Mouse (Mus musculus): ENCODE measurements around the gene Grb7. TPM values are rescaled to one million over a fixed set of nuclear protein-coding genes. Genes with fewer than 3 reads are reported as not detected.

The Grb7 gene
- polyA plus RNA-seq, 1 experiment from 2014 or later: 4.4 TPM

GRCm38 (mm10) chr11:98475630-98476433 is 29.6 kb downstream of the Grb7 start:
- H3K27ac ChIP-seq: no peak overlapping the region
- no peaks in the 10 kb centered on the region for H3K36me3 ChIP-seq
- no peak overlapping the region for H3K4me3 ChIP-seq
- H3K4me1 ChIP-seq: peaks cover 4% of the 10 kb centered on the region; the same call in 1 of the 2 replicates
- H3K4me2 ChIP-seq (replicated peaks): no peak overlapping the region
- no peaks in the 10 kb centered on the region for H3K27me3 ChIP-seq
- ATAC-seq (ENCODE audit: low FRiP score): no peak
- 92% methylated on average over 9 of the region's 9 CpGs for WGBS
- H3K9ac ChIP-seq: no peak overlapping the region
- H3K9me3 ChIP-seq (replicated peaks): no peaks in the 10 kb centered on the region

DNA sequence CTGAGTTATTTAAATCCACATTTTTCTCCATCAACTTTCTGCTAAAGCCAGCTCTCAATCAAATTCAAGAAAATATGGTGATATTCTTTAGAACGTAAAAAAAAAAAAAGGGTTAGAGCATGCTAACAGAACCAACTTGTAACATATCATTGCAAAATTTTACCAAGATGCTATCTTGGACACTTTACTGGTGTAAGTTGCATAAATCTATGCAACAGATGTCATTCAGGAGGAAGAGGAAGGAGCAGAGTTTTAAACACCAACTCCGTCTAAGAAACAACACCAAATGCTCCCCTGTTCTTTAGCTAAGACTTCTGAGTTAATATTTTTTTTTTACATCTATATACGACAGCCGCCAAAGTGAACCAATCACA is 30.2 kb downstream of the Grb7 start:
- H3K36me3 ChIP-seq: no peaks in the 10 kb centered on the region

GRCm38 (mm10) chr11:98477011-98477701 is 31.0 kb downstream of the Grb7 start:
- H3K4me1 ChIP-seq: peaks cover 4% of the 10 kb centered on the region; the same call in 1 of the 2 replicates
- H3K4me3 ChIP-seq: no peak overlapping the region
- no peaks in the 10 kb centered on the region for H3K36me3 ChIP-seq
- H3K9ac ChIP-seq: no peak overlapping the region
- 73% methylated on average over 14 of the region's 14 CpGs for WGBS
- ATAC-seq (ENCODE audit: low FRiP score): no peak
- H3K27ac ChIP-seq: no peak overlapping the region
- no peaks in the 10 kb centered on the region for H3K27me3 ChIP-seq
- no peaks in the 10 kb centered on the region for H3K9me3 ChIP-seq (replicated peaks)
- H3K4me2 ChIP-seq (replicated peaks): no peak overlapping the region

More for the DNA sequence above, 30.2 kb downstream of the Grb7 start:
- H3K4me2 ChIP-seq (replicated peaks): no peak overlapping the region
- no peaks in the 10 kb centered on the region for H3K9me3 ChIP-seq (replicated peaks)
- H3K9ac ChIP-seq: no peak overlapping the region
- WGBS: 86% methylated on average over 4 of the region's 4 CpGs
- no peak for ATAC-seq (ENCODE audit: low FRiP score)
- H3K27me3 ChIP-seq: no peaks in the 10 kb centered on the region
- H3K4me1 ChIP-seq: peaks cover 4% of the 10 kb centered on the region; the same call in 1 of the 2 replicates
- no peak overlapping the region for H3K27ac ChIP-seq
- no peak overlapping the region for H3K4me3 ChIP-seq

DNA sequence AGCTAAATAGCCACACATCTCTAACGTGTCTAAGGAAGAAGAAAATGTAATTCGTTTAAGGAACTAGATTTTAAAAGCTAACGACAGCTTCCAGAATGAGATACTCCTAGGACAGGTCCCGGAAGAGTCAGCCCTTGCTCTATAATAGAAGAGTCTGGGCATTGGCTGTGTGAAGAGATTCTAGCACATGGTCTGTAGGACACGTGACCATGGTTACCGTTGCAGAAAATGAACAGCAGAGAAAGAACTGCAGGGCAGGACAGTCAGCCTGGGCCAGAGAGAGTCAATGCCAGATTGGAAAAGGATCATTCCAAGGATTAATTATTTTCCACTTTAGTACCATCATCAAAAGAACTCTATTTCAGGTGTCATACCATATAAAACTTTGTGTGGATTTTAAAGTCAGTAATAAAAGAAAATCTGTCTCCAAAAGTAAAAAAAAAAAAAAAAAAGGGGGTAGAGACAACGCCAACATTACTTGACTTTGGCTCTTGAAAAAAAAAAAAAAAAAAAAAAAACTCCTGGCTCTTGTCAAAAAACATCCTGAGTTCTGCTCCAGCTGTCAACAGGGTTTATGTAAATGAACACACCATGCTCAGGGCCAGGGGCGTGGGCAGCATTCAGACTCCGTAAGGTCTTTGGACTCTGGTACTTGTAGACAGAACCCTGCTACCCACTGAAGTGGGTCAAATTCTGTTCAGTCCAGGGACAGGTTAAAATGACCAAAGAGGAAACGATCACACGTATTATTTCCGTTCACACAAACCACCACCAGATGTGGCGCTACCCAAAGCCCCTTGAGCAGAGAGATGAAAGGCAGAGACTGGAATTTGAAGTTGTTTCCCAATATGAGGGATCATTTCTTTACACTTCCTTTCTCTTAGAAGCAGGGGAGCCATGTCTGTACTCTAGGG is 33.1 kb downstream of the Grb7 start:
- no peak overlapping the region for H3K4me3 ChIP-seq
- no peaks in the 10 kb centered on the region for H3K36me3 ChIP-seq
- H3K9ac ChIP-seq: no peak overlapping the region
- H3K27me3 ChIP-seq: no peaks in the 10 kb centered on the region
- ATAC-seq (ENCODE audit: low FRiP score): no peak
- no peak overlapping the region for H3K27ac ChIP-seq
- WGBS: 85% methylated on average over 13 of the region's 13 CpGs
- H3K9me3 ChIP-seq (replicated peaks): no peaks in the 10 kb centered on the region
- no peak overlapping the region for H3K4me2 ChIP-seq (replicated peaks)
- H3K4me1 ChIP-seq: no peaks in the 10 kb centered on the region

- ATAC-seq (ENCODE audit: low FRiP score): no peak
- Histone ChIP-seq H3K4me1 (no peaks in the 10 kb centered on the region), H3K27ac (no peak overlapping the region), H3K9ac (no peak overlapping the region), H3K36me3 (no peaks in the 10 kb centered on the region), H3K4me2 (replicated peaks) (no peak overlapping the region), H3K27me3 (no peaks in the 10 kb centered on the region), H3K9me3 (replicated peaks) (no peaks in the 10 kb centered on the region), H3K4me3 (no peak overlapping the region)
- WGBS: 90% methylated on average over 12 of the region's 12 CpGs
Measured at GRCm38 (mm10) chr11:98479940-98480497, 33.8 kb downstream of the Grb7 start.

DNA sequence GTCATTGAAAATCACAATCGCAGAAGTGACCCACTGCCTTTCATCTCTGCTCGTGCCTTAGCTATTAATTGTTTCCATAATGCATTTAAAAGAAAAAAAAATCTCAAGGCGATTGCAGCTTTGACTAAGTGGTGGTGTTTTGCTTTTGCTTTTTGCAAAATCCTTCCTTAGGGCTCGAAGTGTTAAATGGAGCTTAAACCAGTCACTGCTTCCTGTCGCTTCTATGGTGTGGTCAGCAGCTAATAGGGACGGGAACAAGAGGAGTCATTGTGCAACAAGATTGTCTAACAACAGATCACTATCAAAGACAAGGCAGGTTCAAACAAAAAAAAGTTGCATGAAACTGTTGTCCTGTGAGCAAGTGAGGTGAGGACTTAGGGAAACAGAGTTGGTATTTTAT is 35.0 kb downstream of the Grb7 start:
- Histone ChIP-seq H3K4me1 (no peaks in the 10 kb centered on the region), H3K36me3 (no peaks in the 10 kb centered on the region), H3K27me3 (no peaks in the 10 kb centered on the region), H3K9ac (no peak overlapping the region), H3K4me3 (no peak overlapping the region), H3K27ac (no peak overlapping the region), H3K9me3 (replicated peaks) (no peaks in the 10 kb centered on the region), H3K4me2 (replicated peaks) (no peak overlapping the region)
- ATAC-seq (ENCODE audit: low FRiP score): no peak
- 65% methylated on average over 6 of the region's 6 CpGs for WGBS

DNA sequence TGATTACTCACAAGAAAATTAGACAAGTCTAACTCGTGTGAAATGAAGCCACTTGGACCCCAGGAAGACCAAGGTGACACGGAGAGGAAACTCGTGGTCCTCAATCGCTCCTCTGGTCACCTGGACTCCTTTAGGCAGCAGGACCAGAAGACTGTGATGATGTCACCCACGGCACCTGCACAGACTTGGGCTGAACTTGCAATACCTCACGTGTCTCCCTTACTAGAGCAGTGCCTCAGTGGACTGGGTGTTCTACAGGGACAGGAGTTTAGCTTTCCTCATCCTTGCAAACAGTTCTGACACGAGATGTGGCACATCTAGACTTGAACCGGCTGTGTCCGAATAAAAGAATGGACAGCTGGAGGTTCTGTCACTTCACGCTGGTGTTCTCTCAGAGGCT is 35.9 kb downstream of the Grb7 start:
- no peak for ATAC-seq (ENCODE audit: low FRiP score)
- Histone ChIP-seq H3K9ac (no peak overlapping the region), H3K36me3 (no peaks in the 10 kb centered on the region), H3K9me3 (replicated peaks) (no peaks in the 10 kb centered on the region), H3K4me3 (no peak overlapping the region), H3K27ac (no peak overlapping the region), H3K4me2 (replicated peaks) (no peak overlapping the region), H3K27me3 (no peaks in the 10 kb centered on the region), H3K4me1 (no peaks in the 10 kb centered on the region)
- WGBS: 86% methylated on average over 10 of the region's 10 CpGs

DNA sequence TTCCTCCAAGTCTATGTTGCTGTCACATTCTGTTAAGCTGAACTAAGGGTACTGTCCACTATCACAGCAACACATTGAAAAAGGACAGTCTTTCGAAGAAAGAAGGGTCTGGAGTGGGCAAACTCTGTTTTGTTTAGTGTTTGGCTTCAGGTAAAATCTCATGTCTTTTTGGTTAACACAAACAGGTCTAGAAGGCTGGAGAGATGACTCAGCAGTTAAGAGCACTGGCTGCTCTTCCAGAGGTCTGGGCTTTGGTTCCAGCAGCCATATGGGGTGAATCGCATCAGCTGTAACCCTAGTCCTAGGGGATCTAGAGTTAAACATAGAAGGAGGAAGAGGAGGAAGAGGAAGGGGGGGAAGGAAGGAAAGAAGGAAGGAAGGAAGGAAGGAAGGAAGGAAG is 39.6 kb downstream of the Grb7 start:
- Histone ChIP-seq H3K9ac (no peak overlapping the region), H3K4me2 (replicated peaks) (no peak overlapping the region), H3K9me3 (replicated peaks) (no peaks in the 10 kb centered on the region), H3K36me3 (no peaks in the 10 kb centered on the region), H3K27ac (no peak overlapping the region), H3K4me3 (no peak overlapping the region), H3K4me1 (peaks cover 6% of the 10 kb centered on the region; the same call in 1 of the 2 replicates), H3K27me3 (no peaks in the 10 kb centered on the region)
- no peak for ATAC-seq (ENCODE audit: low FRiP score)
- WGBS: 93% methylated on average over 2 of the region's 2 CpGs

GRCm38 (mm10) chr11:98487526-98488040 is 41.4 kb downstream of the Grb7 start:
- Histone ChIP-seq H3K9me3 (replicated peaks) (no peaks in the 10 kb centered on the region), H3K36me3 (no peaks in the 10 kb centered on the region), H3K4me2 (replicated peaks) (no peak overlapping the region), H3K4me1 (peaks cover 6% of the 10 kb centered on the region; the same call in 1 of the 2 replicates), H3K9ac (no peak overlapping the region), H3K4me3 (no peak overlapping the region), H3K27ac (peak overlapping the region; percentile 44; the same call in 1 of the 2 replicates), H3K27me3 (no peaks in the 10 kb centered on the region)
- WGBS: 80% methylated on average over 5 of the region's 5 CpGs
- no peak for ATAC-seq (ENCODE audit: low FRiP score)

GRCm38 (mm10) chr11:98488540-98489234 is 42.5 kb downstream of the Grb7 start:
- Histone ChIP-seq H3K36me3 (no peaks in the 10 kb centered on the region), H3K4me2 (replicated peaks) (no peak overlapping the region), H3K27me3 (no peaks in the 10 kb centered on the region), H3K27ac (peak overlapping the region; percentile 52), H3K9ac (no peak overlapping the region), H3K4me3 (no peak overlapping the region), H3K9me3 (replicated peaks) (no peaks in the 10 kb centered on the region), H3K4me1 (peaks cover 9% of the 10 kb centered on the region)
- no peak for ATAC-seq (ENCODE audit: low FRiP score)
- WGBS: 68% methylated on average over 20 of the region's 20 CpGs

- no peaks in the 10 kb centered on the region for H3K36me3 ChIP-seq
- 0 out of 2 replicates have a peak, but pooled peaks cover 4% of the 10 kb centered on the region for H3K27me3 ChIP-seq
- H3K9ac ChIP-seq: no peak overlapping the region
Measured at GRCm38 (mm10) chr11:98491571-98491970, 45.4 kb downstream of the Grb7 start.

More at GRCm38 (mm10) chr11:98491571-98491970, 45.4 kb downstream of the Grb7 start:
- Histone ChIP-seq H3K9me3 (replicated peaks) (no peaks in the 10 kb centered on the region), H3K27ac (no peak overlapping the region), H3K4me2 (replicated peaks) (no peak overlapping the region), H3K4me3 (no peak overlapping the region), H3K4me1 (peaks cover 9% of the 10 kb centered on the region)
- ATAC-seq (ENCODE audit: low FRiP score): no peak
- WGBS: 87% methylated on average over 7 of the region's 7 CpGs
